Mouse (Mus musculus) layer of hippocampus, postnatal 14 days (tissue): ENCODE measurements around the gene Defa20. TPM values are rescaled to one million over a fixed set of nuclear protein-coding genes. Genes with fewer than 3 reads are reported as not detected.
"Not testable (repeated sequence)": the region's sequence is repeated elsewhere in the genome, so short reads cannot be mapped to it uniquely, and the experiment has no call there.

ENCODE experiments used
- DNase-seq, 2 experiments: peaks; one replicate each; pipeline ENCODE4 v3.0.0; 2021 to 2022; ENCODE audit warnings: low spot score in 2 of 2, mixed read lengths in 1 of 2
- long read RNA-seq, 2 experiments: library from polyadenylated mRNA; stranded (forward); transcript quantifications; one replicate each; pipeline ENCODE4 v2.0.0; 2021
- total RNA-seq, 2 experiments: library from RNA; stranded (reverse); gene quantifications; 2 replicates each; pipeline ENCODE4 v1.2.3; 2021

Defa20 gene
- not detected for total RNA-seq
- long read RNA-seq, experiment 1: 0 reads
- long read RNA-seq, experiment 2: 0 reads

DNA sequence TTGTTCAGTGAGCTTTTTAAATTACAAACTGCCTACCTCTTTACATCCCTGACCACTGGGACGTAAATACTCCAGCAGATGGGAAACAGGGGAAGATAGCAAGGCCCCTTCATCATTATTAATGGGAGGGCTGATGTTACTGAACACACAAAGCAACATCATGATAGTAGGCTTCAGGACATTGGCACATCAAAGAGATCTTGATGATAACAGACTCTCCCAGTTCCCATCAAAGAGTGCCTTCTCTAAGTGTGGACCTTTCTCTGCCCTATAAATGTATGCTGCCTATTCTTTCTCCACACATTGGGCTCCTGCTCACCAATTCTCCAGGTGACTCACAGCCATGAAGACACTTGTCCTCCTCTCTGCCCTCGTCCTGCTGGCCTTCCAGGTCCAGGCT is at the start of gene Defa20:
TSS of gene Defa20 (plus strand) at position 301 of the 400 bp plus-strand sequence.
- not testable (repeated sequence) for DNase-seq

GRCm38 (mm10) chr8:21528732-21529131 is 19.7 kb downstream of the Defa20 start, which contains the start of gene Defa32:
Defa32 (plus strand) TSS chr8:21529032.
- DNase-seq: not testable (repeated sequence)

Other genes starting within 250 kb of the Defa20 start
- not detected for gene Defa27, start 193.7 kb upstream of the Defa20 start, total RNA-seq
- gene Defa29, start 182.2 kb upstream of the Defa20 start, total RNA-seq: not detected
- gene Defa2, start 130.7 kb upstream of the Defa20 start, total RNA-seq: not detected
- gene Defa33, start 117.4 kb upstream of the Defa20 start, total RNA-seq: not detected
- gene Defa36, start 81.8 kb upstream of the Defa20 start, total RNA-seq: not detected
- not detected for gene Gm7849, start 52.7 kb upstream of the Defa20 start, total RNA-seq
- not detected for gene Defa32, start 19.8 kb downstream of the Defa20 start, total RNA-seq
- gene Defa37, start 56.1 kb downstream of the Defa20 start, total RNA-seq: not detected
- gene Defa28, start 73.7 kb downstream of the Defa20 start, total RNA-seq: not detected
- gene Gm7861, start 85.2 kb downstream of the Defa20 start, total RNA-seq: not detected
- not detected for gene Defa26, start 108.9 kb downstream of the Defa20 start, total RNA-seq
- gene Defa17, start 146.5 kb downstream of the Defa20 start, total RNA-seq: not detected
- gene Defa34, start 156.5 kb downstream of the Defa20 start, total RNA-seq: not detected
- not detected for gene AY761184, start 194.4 kb downstream of the Defa20 start, total RNA-seq
- not detected for gene Defa24, start 225.2 kb downstream of the Defa20 start, total RNA-seq